Mouse (Mus musculus) CH12F3 (cell line): Measurements from ENCODE around the gene Bscl2.

Experiments used
- in situ Hi-C: fragments of 300-500 bp; cut with MboI; formaldehyde crosslinking; loops from 2 replicates; pipeline ENCODE4 v1.14.3; 2020; ENCODE audit warnings: low sequenced_read_pairs

Bscl2 gene

GRCm38 (mm10) chr19:8837251-8837791, at the start of gene Bscl2:
Gene Bscl2, plus strand, starts transcription at chr19:8837467.
- in situ Hi-C loops: no loop called here

GRCm38 (mm10) chr19:8788521-8788920, 48.7 kb upstream of the Bscl2 start:
- in situ Hi-C loops: no loop called here

DNA sequence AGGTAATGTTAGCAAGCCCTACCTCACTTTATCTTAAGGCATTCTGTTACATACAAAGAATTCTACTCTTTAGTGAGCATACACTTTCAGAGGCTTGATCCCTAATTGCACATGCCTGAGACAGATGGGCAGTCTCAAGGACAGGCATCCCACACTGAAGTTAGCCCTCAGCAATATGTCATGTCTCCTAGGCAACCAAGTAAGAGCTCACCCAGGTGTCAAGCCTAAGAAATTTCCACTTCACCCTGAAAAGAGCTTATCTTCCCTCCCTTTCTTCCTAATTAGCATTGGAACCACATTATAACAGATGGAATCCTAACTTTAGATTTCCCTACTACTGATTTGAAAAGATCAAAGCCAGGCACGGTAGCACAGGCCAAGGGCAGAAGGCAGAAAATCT, 48.1 kb upstream of the Bscl2 start:
- in situ Hi-C loops: no loop called here

- in situ Hi-C loops: no loop called here
Observed at GRCm38 (mm10) chr19:8790171-8790570, 47.1 kb upstream of the Bscl2 start.

- in situ Hi-C loops: no loop called here
Observed at GRCm38 (mm10) chr19:8798264-8798946, 38.9 kb upstream of the Bscl2 start, which contains the start of gene Polr2g. Gene Polr2g, minus strand, starts transcription at chr19:8798577.

- in situ Hi-C loops: no loop called here
Observed at GRCm38 (mm10) chr19:8798947-8799315, 38.3 kb upstream of the Bscl2 start.

DNA sequence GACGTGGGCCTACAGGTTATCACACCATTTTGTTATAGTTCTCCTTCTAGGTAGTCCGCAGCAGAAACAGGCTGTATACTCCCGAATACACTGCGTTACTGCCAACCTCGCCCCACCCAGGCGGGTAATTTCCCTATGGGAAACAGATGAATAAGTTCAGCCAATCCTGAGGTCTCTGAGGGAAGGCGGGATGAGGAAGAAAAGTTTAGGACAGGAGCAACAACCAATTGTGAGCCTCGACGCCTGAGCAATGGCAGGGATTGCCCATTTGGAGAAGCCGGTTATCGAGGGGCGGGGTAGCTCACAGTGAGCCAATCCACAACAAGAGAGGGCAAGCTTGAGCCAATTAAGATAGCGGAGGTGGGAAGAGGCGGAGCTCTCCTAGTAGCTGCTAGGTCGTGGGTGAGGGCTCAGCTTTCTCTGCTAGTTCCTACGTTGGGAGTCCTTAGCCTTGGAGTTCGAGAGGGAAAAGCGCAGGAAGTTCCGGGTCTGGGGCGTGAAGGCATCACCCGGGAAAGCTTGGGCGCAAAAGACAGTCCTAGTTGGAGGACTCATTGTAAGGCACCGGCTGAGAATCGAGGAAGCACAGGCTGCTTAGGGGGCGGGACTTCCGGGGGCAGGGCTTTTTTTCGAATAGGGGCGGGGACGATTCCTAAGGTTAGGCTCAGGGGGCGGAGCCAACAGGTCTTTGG, 35.0 kb upstream of the Bscl2 start, which contains the start of gene Zbtb3:
Zbtb3 (plus strand) TSS at position 426 of the 692 bp plus-strand sequence.
- in situ Hi-C loops: no loop called here

DNA sequence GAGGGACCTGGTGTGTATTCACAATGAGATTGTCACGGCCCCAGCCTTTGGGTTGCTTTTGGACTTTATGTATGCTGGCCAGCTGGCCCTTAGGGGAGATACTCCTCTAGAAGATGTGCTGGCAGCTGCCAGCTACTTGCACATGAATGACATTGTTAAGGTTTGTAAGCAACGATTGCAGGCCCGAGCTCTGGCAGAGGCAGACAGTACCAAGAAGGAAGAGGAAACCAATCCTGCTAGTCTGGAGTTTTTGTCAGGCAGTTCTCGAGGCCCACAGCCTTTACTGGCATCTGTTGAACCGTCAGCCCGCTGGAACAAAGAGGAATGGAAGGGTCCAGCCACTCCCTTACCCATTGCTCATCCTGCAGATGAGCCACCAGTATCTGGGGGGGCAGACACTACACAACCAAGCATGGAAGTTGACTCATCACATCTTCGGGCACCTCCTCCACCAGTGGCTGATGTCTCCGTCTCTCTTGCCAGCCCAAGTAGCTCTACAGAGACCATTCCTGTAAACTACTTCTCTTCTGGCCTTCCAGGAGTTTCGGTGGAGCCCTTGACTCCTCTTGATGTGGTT, 34.0 kb upstream of the Bscl2 start:
- in situ Hi-C loops: no loop called here

- in situ Hi-C loops: no loop called here
Observed at GRCm38 (mm10) chr19:8803879-8804660, 33.2 kb upstream of the Bscl2 start.

DNA sequence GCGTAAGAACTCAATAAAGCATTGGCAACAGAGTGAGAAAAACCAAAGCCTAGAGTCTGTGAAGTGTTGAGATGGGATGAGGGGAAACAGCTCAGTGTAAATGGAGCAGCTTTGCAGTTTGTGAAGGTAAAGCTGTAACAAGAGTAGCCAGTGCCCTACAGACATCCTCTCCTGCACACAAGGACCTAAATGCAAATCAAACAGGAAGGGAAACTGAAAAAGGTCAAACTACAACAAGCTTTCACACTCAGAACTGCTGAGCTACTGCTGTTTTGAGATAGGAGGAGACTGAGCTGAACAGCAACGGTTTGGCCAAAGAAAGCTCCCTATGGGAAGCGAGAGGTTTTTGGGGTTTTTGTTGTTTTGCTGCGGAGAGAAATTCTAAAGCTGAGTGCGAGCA, 30.5 kb upstream of the Bscl2 start:
- in situ Hi-C loops: no loop called here

- in situ Hi-C loops: no loop called here
Observed at GRCm38 (mm10) chr19:8815812-8816211, 21.5 kb upstream of the Bscl2 start.

DNA sequence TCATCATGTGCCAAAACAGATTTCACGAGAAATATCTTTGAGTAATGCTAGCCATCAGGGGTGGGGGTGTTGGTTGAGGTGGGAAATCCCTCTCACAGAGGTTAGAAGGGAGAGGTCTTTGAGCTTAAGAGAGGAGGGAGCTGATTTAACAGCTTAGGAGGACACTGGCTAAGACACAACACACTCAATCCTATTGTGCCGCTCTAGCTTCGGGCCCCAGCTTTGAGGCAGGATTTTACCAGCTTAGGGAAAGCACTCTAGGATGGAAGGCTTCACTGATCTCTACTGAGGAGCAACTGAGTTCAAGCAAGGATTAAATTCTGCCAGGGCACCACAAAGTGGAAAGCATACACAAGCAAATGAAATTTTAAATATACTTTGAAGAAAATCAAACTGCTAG, 20.3 kb upstream of the Bscl2 start:
- in situ Hi-C loops: no loop called here

- in situ Hi-C loops: no loop called here
Observed at GRCm38 (mm10) chr19:8818301-8818798, 18.9 kb upstream of the Bscl2 start.

DNA sequence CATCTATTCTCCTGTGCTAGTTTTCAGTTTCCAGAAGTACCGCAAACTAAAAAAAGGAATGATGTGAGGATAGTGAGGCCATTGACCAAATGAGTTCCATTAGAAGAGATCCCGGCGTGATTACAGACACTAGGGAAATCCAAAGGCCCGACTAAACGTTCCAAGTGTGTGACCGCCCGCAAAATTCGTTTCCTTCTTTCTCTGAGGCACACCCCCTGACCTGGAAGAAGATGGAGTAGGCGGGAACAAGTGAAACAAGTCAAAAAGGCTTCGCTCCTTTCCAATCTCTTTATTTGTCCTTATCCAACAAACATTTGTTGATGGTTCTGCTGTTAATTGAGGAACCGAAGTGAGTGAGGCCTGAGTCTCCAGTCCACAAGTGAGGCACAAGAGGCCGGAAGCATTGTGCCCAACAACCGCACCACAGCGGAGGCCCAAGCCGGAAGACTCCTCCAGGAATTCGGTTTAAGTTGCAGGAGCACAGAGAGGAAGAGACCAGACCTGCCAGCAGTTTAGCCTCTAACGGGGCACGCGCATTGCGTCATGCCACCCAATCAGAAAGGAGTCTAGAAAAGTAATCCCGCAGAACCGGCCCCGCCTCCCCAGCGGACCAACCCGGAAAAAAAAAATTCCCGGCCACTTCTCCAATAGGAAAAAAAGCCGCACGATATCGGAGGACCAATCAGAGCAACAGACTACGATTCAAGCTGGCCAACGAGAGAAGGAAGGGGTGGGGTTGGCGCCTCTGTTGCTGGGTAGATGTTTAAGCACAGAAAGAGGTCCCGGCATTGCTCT, 18.3 kb upstream of the Bscl2 start, which contains the start of gene Ttc9c:
Ttc9c (minus strand) TSS at position 533 of the 795 bp plus-strand sequence.
- in situ Hi-C loops: no loop called here

GRCm38 (mm10) chr19:8819596-8820423, 17.5 kb upstream of the Bscl2 start, which contains the start of gene Hnrnpul2:
Gene Hnrnpul2, plus strand, starts transcription at chr19:8820010.
- in situ Hi-C loops: no loop called here

GRCm38 (mm10) chr19:8820424-8820956, 16.8 kb upstream of the Bscl2 start:
- in situ Hi-C loops: no loop called here

DNA sequence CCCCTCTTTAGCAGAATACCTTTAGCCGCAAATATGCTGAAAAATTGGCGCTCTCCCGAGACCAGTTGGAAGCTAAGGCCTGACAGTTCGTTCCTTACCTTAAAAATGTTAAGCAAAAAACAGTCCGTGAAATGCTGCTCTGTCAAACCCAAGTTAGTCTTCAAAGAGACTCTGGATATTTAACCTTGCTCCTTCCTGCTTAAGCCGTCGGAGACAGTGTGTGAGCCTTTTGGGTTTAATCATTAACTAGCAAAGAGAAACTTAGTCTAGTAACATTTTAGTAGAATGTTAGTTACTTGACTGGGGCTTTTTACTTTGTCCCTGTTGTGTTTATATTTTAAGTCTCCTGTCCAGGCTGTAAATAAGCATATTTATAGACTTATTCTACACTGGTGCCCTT, 16.1 kb upstream of the Bscl2 start:
- in situ Hi-C loops: no loop called here

GRCm38 (mm10) chr19:8822696-8823095, 14.6 kb upstream of the Bscl2 start:
- in situ Hi-C loops: no loop called here

- in situ Hi-C loops: no loop called here
Observed at GRCm38 (mm10) chr19:8829660-8830059, 7.6 kb upstream of the Bscl2 start, which contains the start of gene AC129217.1. Gene AC129217.1, plus strand, starts transcription at chr19:8829773.
